Mouse (Mus musculus) MEL (cell line): Measurements from ENCODE around the gene Ppm1d.

ENCODE experiments used
- BHLHE40 ChIP-seq: IDR thresholded peaks from 2 replicates; pipeline ENCODE4 v1.6.1; 2012; ENCODE audit warnings: low read depth, mild to moderate bottlenecking, inconsistent platforms, low read length, improper control_type of control experiment, borderline replicate concordance
- CTCF ChIP-seq, 3 experiments: IDR thresholded peaks in 2 of 3; conservative IDR thresholded peaks in 1 of 3; 2 replicates each; pipeline ENCODE4 v1.5.1; 2011 to 2012; ENCODE audit warnings: low read length in 3 of 3, low read depth in 2 of 3, mild to moderate bottlenecking in 2 of 3, improper control_type of control experiment in 1 of 3, inconsistent platforms in 1 of 3, mixed read lengths in 1 of 3, moderate library complexity in 1 of 3; ENCODE audit not compliant: control insufficient read depth in 1 of 3, insufficient read depth in 1 of 3, poor library complexity in 1 of 3, severe bottlenecking in 1 of 3
- EP300 ChIP-seq, 2 experiments: IDR thresholded peaks; 2 replicates each; pipeline ENCODE4 v1.6.1; 2011; ENCODE audit warnings: improper control_type of control experiment in 2 of 2, low read length in 2 of 2, low read depth in 1 of 2, mild to moderate bottlenecking in 1 of 2
- GATA1 ChIP-seq: IDR thresholded peaks from 2 replicates; pipeline ENCODE4 v1.6.1; 2011; ENCODE audit warnings: low read depth, low read length, improper control_type of control experiment
- MAZ ChIP-seq: IDR thresholded peaks from 2 replicates; pipeline ENCODE4 v1.6.1; 2012; ENCODE audit warnings: low read depth, mild to moderate bottlenecking, inconsistent platforms, low read length, improper control_type of control experiment
- NELFE ChIP-seq: IDR thresholded peaks from 2 replicates; pipeline ENCODE4 v1.6.1; 2011; ENCODE audit warnings: low read depth, low read length, improper control_type of control experiment
- POLR2A ChIP-seq, 2 experiments: IDR thresholded peaks; 2 replicates each; pipeline ENCODE4 v1.6.1; 2011 to 2012; ENCODE audit warnings: low read length in 2 of 2, mild to moderate bottlenecking in 2 of 2, control low read depth in 1 of 2, improper control_type of control experiment in 1 of 2, low read depth in 1 of 2, moderate library complexity in 1 of 2; ENCODE audit not compliant: control insufficient read depth in 1 of 2, insufficient read depth in 1 of 2, poor library complexity in 1 of 2
- SMC3 ChIP-seq: IDR thresholded peaks from 2 replicates; pipeline ENCODE4 v1.6.1; 2011; ENCODE audit warnings: low read depth, low read length, improper control_type of control experiment
- UBTF ChIP-seq: IDR thresholded peaks from 2 replicates; pipeline ENCODE4 v1.6.1; 2012; ENCODE audit warnings: low read depth, mild to moderate bottlenecking, inconsistent platforms, low read length, improper control_type of control experiment, moderate library complexity, borderline replicate concordance; ENCODE audit not compliant: insufficient read depth
- ZC3H11A ChIP-seq: IDR thresholded peaks from 2 replicates; pipeline ENCODE4 v1.6.1; 2012; ENCODE audit warnings: low read depth, mild to moderate bottlenecking, inconsistent platforms, low read length, improper control_type of control experiment
- ZKSCAN1 ChIP-seq: IDR thresholded peaks from 2 replicates; pipeline ENCODE4 v1.6.1; 2012; ENCODE audit warnings: low read depth, mild to moderate bottlenecking, inconsistent platforms, low read length, improper control_type of control experiment, moderate library complexity

- no peak for TF ChIP-seq POLR2A (IDR thresholded peaks at IDR 0.05; ENCODE audit: control insufficient read depth in 1 of 2, insufficient read depth in 1 of 2, low read depth in 1 of 2, low read length in 2 of 2, poor library complexity in 1 of 2)
- no peak for TF ChIP-seq NELFE
- TF ChIP-seq BHLHE40 = no peak
- TF ChIP-seq UBTF = no peak
- TF ChIP-seq CTCF (IDR thresholded peaks at IDR 0.05 in 2 of 3, conservative IDR thresholded peaks at IDR 0.05 in 1 of 3; ENCODE audit: control insufficient read depth in 1 of 3, insufficient read depth in 1 of 3, low read depth in 2 of 3, low read length in 3 of 3, poor library complexity in 1 of 3, severe bottlenecking in 1 of 3) = no peak
- no peak for TF ChIP-seq EP300 (IDR thresholded peaks at IDR 0.05; ENCODE audit: low read depth in 1 of 2, low read length in 2 of 2)
- no peak for TF ChIP-seq ZC3H11A
- no peak for TF ChIP-seq GATA1
- TF ChIP-seq ZKSCAN1 = no peak
- TF ChIP-seq MAZ = no peak
- no peak for TF ChIP-seq SMC3
Measured at GRCm38 (mm10) chr11:85277609-85278008, 33.4 kb upstream of the Ppm1d start.
